Mouse (Mus musculus) cerebellum, adult 9-11 months (tissue): ENCODE data around the gene Cd8b1.
A peak's percentile ranks its signal among the peaks of the same experiment; 100 is the strongest.
"Not testable (repeated sequence)": the region's sequence is repeated elsewhere in the genome, so short reads cannot be mapped to it uniquely, and the experiment has no call there.

ENCODE experiments used
- DNase-seq: peaks from one replicate; pipeline ENCODE4 v3.0.0; 2022

Gene Cd8b1

DNA sequence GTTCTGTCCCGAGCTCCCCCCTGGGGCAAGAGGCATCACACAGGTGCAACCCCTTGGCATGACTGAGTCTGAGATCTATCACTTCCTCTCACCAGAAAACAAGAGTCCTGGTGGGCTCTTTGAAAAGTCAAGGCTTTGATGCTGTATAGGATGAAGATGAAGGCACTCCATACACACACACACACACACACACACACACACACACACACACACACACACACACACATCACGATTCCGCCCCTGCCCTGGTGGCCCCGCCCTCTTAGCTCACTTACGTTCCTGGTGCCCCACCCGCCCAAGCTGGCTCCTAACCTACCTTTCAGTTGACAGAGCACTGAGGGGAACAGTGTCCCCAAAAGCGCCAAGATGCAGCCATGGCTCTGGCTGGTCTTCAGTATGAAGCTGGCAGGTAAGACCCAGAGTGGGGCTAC is at the start of gene Cd8b1:
Gene Cd8b1, plus strand, starts transcription at position 298 of the 431 bp plus-strand sequence.
- DNase-seq, result no peak

DNA sequence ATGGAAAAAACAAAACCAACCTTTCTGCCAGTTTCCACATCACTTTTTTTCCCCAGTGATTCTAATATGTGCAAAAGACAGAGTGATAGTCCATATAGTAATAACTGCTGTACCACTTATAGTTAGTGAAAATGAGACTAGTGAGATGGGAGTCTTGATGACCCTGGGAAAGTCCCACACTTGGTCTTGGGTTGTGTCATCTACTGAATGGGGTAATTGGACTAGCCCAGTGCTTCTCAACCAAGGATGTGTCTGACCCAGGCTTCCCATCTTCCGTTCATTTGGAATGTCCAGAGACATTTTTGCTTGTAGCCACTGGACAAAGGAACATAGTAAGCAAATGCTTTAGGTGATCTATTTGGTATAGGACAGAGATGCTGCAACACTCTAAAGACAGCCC is 48.9 kb upstream of the Cd8b1 start:
- no peak for DNase-seq

DNA sequence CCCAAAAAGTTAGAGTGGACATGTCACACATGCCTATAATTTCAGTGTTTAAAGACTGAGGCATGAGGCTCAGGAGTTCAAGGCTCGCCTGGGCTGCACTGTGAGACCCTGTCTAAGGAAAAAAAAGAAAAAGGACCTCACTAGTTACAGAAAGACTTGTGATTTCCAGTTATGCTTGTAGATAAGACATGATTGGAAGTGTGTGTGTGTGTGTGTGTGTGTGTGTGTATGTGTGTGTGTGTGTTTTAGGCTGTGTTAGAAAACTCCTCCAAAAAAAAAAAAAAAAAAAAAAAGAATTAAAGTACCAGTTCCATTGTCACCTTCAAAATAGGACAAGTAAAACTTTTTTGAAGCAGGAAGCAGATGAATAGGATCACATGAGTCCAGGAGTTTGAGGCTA is 48.0 kb upstream of the Cd8b1 start:
- DNase-seq, result no peak

DNA sequence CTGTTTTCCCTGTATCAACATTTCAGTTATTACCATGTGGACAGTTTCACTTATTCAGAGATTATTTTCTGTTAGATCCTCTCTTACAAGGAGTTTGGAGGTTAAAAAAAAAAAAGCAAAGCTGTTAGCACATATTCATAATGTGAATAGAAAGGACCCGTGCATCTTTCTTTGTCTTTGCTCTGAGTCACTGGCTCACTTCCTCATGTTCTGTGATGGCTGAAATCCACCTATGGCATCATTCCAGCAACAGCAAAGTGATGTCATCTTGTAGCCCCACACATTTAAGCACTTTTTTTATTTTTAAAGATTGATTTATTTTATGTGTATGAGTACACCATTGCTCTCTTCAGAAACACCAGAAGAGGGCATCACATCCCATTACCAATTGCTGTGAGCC is 43.2 kb upstream of the Cd8b1 start:
- DNase-seq, result no peak

DNA sequence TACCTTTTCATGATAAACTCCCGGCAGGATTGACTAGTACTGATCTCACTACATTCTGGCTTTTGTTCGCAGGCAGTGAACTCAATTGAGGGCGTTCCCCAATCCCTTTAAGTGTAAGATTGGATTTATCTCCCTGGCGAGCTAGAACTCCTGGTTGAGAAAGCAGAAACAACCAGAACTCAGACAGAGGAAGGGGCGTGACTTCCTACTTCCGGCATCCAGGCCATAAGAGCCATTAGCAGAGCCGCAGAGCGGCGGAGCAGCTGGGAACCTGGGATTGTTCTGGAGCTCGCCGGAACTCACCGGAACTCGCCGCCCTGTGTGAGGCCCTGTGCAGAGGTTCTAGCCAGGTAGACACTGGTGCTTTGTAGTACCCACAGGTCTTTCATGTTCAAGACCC is 29.1 kb upstream of the Cd8b1 start:
- DNase-seq, result no peak

DNA sequence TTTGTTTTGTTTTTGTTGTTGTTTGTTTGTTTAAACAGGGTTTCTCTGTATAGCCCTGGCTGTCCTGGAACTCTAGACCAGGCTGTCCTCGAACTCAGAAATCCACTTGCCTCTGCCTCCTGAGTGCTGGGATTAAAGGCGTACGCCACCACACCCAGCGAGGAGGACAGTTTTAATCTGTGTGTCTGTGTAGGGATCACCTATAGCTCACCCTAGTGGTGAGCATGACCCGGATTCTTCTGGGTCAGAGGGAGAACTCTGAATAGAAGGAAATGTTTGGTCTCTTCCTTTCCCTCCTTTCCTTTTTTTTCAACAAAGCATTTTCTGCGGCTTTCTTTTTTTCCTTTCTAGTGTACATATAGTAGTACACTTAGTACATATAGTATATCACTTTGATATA is 27.3 kb upstream of the Cd8b1 start:
- no peak for DNase-seq

DNA sequence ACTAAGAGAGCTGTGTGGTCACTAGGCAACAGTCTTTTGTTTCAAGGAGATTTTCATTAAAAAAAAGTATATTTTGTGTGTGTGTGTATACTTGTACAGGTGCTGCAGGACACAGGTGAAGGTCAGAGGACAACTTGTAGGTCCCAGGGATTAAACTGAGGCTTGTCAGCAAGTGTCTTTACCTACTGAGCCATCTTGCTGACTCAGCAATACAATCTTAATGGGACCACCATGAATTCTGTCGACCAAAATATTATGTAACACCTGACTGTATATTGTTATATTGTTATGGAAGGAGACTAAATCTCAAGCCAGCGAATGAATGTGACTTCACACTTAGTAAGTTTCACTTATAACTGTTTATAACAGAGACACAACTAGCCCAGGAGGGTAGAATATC is 24.5 kb upstream of the Cd8b1 start:
- DNase-seq, result no peak

DNA sequence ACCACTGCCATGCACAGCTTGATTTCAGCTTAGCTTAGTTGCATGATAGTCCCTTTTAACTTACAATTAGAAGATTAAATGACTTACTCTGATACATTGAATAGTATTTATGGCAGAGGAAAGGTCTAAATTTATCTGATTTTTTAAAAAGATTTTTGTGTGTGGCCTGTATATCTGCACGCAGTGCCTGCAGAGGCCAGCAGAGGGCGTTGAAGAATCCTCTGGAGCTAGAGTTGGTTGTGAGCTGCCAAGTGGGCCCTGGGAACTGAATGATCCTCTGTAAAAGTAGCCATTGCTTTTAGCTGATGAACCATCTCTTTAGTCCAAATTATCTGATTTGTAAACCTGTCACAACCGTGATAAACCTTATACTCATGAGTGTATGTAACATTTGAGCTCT is 23.8 kb upstream of the Cd8b1 start:
- DNase-seq, result peak; percentile 7

DNA sequence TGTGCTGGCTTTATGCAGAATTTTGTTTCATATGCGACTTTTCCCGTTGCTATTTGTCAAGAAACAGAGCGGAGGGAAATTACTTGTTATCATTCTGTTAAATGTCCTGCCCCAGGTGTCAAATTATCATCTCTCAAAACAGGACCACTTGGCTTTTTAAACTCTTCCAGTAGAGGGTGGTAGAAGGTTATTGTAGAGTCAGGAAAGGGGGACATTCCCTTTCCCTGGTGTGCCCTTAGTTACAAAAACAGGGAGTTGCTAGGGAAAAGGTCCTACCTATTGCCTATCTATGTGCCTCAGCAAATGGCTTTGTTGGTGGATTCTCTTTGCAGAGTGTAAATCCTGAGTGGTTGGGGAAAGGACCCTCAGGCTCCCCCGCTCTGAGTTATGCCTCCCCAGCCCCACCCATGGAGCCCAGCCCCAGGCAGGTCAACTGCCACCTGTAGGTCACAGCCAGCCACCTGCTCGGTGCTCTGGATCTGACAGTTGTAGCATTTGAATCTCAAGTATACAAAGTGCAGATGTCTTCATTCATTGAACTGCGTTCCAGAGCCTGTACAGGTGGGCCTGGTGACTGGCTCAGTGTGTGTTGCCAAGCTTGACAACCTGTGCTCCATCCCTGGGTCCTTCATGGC is 20.4 kb upstream of the Cd8b1 start:
- DNase-seq, result no peak

DNA sequence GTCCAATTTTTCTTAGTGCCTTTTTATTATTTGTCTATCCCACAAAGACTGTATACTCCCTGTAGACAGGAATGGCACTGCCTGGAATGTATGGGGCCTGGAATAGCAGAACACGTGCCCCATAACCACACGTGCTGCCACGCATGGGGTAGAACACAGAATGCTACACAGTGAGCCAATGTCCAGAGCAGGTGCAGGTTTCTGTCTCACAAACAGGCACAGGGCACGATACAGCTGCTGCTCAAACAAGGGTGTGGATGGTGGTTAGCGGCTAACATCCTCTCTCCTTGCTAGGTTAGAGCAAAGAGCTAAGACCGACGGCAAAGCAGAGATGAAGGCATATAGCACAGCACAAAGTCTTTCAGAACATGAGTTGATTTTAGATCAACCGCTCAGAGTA is 15.1 kb upstream of the Cd8b1 start:
- no peak for DNase-seq

DNA sequence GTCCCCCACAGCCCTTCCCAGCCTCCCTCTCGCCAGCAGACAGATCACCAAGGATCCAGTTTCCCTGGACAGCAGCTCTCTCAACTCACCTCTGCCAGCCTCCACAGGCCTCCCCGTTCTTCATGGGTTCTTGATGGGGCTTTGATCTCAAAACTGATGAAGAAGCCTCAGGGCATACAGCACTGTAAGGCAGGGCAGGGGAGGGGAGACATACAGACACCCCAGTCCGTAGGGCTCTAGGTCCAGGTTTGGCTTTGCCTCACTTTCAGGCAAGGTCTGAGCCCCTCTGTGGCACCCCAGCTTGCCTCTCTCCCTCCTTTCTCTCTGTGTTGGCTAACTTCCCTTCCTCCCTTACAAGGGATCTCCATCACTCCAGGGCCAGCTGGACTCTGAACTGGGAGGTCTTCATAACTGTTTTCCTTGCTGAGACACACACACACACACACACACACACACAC is 733 bp upstream of the Cd8b1 start, which contains the start of gene Smyd1:
Gene Smyd1, minus strand, starts transcription at position 408 of the 458 bp plus-strand sequence.
- no peak for DNase-seq

DNA sequence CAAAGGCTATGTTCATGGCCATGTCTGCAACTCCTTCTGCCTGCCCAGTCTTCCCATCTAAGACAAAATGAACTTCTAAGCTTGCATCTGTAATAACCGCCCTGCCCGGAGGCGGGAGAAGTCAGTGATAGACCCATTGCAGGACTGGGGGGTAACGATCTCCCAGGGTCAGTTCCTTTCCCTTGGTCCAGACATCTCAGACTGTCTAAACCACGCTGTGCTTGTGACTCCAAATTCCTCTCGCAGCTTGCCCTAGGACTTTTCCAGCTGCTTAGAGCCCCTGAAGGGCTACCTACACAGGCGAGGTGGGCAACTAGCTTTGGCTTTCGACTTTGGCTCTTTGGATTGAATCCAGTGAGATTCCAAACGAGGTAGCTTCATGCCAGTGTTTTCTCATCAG is 2.2 kb downstream of the Cd8b1 start:
- no peak for DNase-seq

DNA sequence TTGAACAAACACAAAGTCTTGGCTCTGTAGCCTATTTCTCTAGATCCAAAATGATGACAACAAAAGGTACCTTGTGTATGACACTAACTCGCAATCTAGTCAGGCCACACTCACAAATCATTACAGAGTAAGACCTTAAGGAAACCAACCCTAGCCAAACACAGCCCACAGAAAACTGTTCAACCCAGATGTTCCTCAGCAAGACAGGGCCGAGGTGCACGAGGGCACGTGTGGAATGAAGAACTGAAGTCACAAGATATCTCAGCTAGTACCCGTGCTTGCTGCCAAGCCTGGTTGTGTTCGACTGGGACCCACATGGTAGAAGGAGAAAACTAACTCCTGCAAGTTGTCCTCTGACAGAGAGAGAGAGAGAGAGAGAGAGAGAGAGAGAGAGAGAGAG is 7.3 kb downstream of the Cd8b1 start:
- DNase-seq, result no peak

DNA sequence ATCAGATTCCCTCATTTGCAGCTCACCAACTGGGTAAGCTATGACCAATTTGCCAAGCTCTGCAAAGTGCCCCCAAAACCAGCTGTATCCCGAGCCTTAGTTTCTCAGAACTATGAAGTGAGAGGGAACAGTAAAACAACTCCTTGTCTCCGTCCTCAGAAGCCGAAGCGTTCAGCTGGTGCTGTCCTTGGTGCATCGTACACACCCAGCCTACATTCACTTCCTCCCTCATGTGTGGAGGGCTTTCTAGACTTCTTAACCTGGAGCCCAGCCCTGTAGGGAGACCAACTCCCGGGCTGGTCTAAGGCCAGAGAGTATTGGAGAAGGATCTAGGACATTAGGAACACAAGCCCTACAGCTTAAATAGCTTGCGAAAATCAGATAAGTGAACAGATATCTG is 7.9 kb downstream of the Cd8b1 start:
- no peak for DNase-seq

DNA sequence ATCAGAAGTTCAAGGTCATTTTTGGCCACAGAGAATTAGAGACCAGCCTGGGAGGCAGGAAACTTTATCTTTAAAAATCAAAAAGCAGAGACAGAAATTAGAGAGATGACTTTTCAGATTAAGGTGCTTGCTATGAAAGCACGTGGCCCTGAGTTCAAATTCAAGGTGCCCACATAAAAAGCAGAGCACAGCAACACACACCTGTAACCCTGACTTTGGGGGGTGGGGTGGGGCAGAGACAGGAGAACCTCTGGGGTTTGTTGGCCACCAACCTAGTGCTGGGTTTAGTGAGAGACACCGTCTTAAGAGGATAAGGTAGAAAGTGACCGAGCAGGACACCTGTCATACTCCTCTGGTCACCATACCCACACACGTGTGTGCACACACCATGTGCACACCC is 8.9 kb downstream of the Cd8b1 start:
- not testable (repeated sequence) for DNase-seq

DNA sequence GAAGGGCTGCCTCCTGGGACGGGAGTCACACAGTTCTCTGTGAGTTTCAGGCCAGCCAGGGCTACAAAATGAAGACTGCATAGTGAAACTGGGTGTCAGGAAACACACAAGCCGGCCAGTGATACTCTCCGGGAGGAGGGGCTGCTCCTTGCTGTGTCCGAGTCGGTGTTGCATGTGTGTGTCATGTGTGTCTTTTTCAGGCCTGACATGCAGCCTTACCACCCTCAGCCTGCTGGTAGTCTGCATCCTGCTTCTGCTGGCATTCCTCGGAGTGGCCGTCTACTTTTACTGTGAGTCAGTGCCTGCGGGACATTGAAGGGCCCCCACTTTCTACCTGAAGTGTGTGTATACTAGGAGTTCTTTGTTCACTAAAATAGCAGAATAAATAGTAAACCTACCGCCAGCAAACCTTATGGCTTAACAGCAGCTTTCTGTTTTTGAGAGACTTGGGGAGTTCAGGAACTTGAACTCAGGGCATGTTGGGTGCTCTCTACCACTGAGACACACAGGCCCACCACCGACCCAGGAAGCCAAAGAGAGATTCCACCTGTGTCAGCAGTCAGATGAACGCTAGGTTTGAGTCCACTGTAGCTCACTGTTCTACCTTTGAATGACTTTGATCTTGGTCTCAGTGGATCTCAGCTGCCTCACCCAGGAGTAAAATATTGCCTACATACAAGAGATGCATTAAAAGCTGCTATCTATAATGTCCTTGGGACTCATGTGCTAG is 9.8 kb downstream of the Cd8b1 start:
- no peak for DNase-seq

DNA sequence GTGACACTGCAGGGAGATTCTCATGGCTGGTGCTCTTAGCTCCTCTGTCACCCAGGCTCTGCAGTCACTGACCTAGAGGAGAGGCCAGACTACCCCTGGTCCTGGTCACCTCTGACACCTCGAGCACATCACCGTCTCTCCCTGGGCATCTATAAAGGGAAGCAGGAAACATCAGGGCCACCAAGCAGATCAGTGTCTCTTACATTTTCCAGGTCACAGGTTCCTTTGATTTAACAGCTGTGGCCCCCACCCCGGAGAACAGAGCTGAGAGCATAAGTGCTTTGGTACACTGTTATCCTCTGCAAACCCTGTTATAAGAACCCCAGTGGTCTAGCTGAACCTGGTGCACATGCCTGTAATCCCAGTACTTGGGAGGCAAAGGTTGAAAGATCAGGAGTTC is 10.4 kb downstream of the Cd8b1 start:
- no peak for DNase-seq

DNA sequence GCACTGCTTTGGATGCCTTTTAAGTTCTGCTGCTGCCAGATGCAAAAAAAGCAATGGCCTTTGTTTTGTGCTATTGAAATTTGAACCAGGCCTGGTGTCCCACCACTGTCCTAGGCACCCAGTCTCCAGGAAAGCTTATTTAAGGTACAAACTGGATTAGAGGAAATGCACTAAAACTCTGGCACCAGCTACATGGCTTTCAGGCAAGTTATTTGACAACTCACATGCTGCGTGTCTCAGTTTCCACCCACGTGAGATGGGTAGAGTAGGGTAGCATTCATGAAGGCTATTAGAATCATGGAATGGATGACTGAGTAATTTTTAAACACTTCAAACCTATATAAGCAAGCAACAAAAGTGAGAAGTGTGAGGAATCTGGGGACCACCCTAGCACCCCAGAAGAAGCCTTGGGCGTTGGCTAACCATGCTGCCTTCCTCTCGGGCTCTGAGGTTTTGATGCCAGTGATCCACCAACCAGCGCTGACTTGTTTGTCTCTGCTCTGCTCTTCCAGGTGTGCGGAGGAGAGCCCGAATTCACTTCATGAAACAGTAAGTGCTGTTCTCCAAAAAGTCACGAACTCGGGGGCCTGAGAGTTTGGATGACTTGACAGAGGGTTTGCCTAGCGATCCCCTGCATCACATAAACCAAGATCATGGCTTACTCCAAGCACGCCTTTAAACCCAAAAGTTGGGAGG is 11.1 kb downstream of the Cd8b1 start:
- no peak for DNase-seq

DNA sequence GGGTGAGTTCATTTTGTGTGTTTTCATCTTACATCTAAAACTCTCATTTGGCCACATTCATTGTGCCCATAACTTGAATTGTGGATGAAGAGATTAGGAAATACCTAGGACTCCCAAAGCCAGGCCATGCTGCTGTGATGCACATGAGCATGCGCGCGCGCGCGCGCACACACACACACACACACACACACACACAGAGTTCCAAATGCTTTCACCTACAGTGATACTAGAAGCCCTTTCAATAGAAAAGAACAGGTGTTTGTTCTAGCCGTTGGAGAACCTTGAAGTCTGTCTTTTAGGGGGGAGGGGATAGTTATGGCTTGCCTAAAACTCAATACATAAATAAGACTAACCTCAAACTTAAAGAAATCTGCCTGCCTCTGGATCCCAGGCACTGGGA is 15.1 kb downstream of the Cd8b1 start:
- DNase-seq, result no peak

DNA sequence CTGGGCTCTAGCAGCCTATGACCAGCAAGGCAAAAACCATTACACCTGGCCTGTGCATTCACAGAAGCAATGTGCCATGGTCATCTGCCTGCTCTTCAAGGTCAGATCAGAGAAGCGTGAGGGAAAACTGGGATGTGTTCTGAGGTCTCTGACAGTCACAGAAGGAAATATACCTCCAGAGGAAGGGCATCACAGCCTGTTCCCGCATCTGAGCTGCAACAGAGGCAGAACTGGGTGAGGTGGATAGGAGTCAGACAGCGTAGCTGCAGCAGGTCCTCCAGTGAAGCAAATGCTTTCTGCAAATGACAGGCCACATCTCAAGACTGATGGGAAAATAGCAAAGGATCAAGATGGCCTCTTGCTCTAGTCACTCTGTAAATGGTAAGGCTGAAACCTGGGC is 16.4 kb downstream of the Cd8b1 start:
- no peak for DNase-seq

DNA sequence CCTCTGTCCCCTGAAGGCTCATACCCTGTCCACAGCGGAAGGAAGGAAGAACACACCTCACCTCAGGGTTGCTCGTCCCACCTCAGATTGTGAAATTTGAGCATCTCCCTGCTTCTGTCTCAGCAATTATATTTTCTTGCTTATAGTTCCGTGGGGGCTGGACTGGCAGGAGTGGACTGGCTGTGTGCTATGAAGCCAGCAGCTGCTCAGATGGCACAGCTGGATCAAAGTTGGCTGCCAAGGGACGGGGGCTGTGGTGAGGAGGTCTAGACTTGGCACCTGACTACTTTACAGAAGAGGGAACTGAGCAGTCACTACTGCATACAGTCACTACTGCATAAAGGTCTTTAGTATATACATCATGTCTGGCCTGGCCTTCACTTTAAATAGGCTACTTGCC is 16.8 kb downstream of the Cd8b1 start:
- DNase-seq, result no peak

DNA sequence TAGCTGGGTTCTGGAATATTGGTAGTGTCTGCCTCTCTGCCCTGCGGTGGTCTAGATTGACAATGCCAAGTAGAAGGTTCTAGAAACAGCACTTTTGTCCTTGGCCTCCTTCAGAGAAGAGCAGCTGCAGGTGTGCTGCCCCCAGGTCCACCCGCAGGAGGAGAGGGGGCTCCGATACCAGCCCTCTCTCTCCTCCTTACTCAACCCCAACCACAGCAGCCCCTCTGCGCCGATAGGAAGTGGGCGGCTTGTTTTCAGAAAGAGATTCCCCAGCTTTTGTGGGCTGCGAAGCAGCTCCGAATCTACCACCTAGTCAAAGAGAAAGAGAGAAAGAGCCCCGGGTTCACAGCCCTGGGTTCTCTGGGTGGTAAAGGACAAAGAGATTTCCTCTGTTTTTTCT is 18.6 kb downstream of the Cd8b1 start:
- DNase-seq, result no peak

DNA sequence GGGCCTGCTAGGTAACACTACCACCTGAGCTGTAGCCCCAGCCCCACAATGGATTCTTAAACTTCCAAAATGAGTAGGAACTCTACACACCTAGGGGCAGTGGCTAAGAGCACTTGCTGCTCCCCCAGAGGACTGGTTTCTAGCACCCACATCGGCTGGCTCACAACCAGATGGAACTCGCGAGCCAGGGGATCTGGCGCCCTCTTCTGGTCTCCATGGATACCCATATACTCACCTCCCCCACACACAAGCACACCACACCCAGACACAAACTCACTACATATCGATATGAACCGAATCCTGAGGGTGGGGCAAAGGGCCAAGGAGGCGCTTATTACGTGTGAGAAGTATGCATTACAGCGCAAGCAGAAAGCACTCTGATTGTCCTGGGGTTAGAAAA is 25.4 kb downstream of the Cd8b1 start:
- no peak for DNase-seq

DNA sequence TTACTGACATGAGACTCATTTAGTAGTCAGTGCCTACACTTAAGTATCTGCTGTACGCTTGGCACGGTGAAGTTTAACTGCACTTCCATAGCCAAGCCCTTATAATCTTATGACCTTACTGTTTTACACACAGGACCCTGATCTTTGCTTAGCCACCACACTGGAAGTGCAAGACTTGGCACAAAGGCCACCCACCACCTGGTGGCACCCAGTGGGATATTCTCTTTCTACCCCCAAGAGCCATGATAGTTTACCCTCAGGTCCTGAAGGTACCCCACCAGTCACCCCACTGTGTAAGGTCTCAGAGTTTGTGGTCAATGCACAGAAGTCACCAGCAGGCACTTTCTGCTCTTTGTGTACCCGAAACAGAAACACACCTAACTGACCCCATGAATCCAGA is 28.6 kb downstream of the Cd8b1 start:
- no peak for DNase-seq
